Mouse (Mus musculus): ENCODE data around the gene Tcp10c. TPM values are rescaled to one million over a fixed set of nuclear protein-coding genes. Genes with fewer than 3 reads are reported as not detected.
"Not testable (repeated sequence)": the region's sequence is repeated elsewhere in the genome, so short reads cannot be mapped to it uniquely, and the experiment has no call there.

Tcp10c gene
- polyA plus RNA-seq, 1 experiment from 2014 or later = not detected

- H3K9me3 ChIP-seq (ENCODE audit: control insufficient read depth, low read length); H3K36me3 ChIP-seq (ENCODE audit: control insufficient read depth, insufficient read depth, low read length); H3K27ac ChIP-seq (ENCODE audit: low read depth); DNase-seq (ENCODE audit: low spot score); H3K27me3 ChIP-seq (replicated peaks; ENCODE audit: control insufficient read depth, insufficient read depth, low read length); H3K9ac ChIP-seq (ENCODE audit: low read length); H3K4me1 ChIP-seq (replicated peaks; ENCODE audit: control insufficient read depth, insufficient read depth, low read length); H3K4me3 ChIP-seq (ENCODE audit: low read depth, low read length); H3K4me2 ChIP-seq (ENCODE audit: low read length); ATAC-seq (replicated peaks; ENCODE audit: low FRiP score, low TSS enrichment, low read depth): not testable (repeated sequence)
- 83% methylated on average over 2 of the region's 5 CpGs for WGBS
These were observed 71.3 kb downstream of the Tcp10c start for GRCm38 (mm10) chr17:13425694-13426093.

- not testable (repeated sequence) for H3K27me3 ChIP-seq (replicated peaks; ENCODE audit: control insufficient read depth, insufficient read depth, low read length); H3K36me3 ChIP-seq (ENCODE audit: control insufficient read depth, insufficient read depth, low read length); H3K4me2 ChIP-seq (ENCODE audit: low read length); DNase-seq (ENCODE audit: low spot score); H3K27ac ChIP-seq (ENCODE audit: low read depth); H3K9me3 ChIP-seq (ENCODE audit: control insufficient read depth, low read length); H3K9ac ChIP-seq (ENCODE audit: low read length); H3K4me1 ChIP-seq (replicated peaks; ENCODE audit: control insufficient read depth, insufficient read depth, low read length); ATAC-seq (replicated peaks; ENCODE audit: low FRiP score, low TSS enrichment, low read depth); H3K4me3 ChIP-seq (ENCODE audit: low read depth, low read length)
- 84% methylated on average over 4 of the region's 6 CpGs for WGBS
These were observed 72.1 kb downstream of the Tcp10c start for GRCm38 (mm10) chr17:13426508-13426907.

Other genes starting within 250 kb of the Tcp10c start
- not detected in 2 replicates for gene Unc93a, start 222.8 kb upstream of the Tcp10c start, polyA plus RNA-seq (2014; fragmentation: Nextera tagmentation; extraction: Ambion mirVana)
- not detected in 2 replicates for gene Smok2a, start 133.4 kb upstream of the Tcp10c start, polyA plus RNA-seq (2014; fragmentation: Nextera tagmentation; extraction: Ambion mirVana)
- gene Smok2b, start 124.3 kb upstream of the Tcp10c start, polyA plus RNA-seq (2014; fragmentation: Nextera tagmentation; extraction: Ambion mirVana) = not detected in 2 replicates

Measured in intestine, embryonic 14.5 days (tissue).